Mouse (Mus musculus) C3H10T1/2 (cell line): Measurements from ENCODE around the gene Cog4. TPM values are rescaled to one million over a fixed set of nuclear protein-coding genes. Genes with fewer than 3 reads are reported as not detected.

Experiments
- polyA plus RNA-seq, 2 experiments: library from polyadenylated mRNA; unstranded; fragments of >200 nt; fragmentation: generic; extraction: Trizol; gene quantifications; one replicate each; pipeline ENCODE4 v1.2.1; 2012; ENCODE audit warnings: missing spikeins in 2 of 2

Cog4 gene
- 10 to 100 TPM; 18.5 to 60.2 TPM for polyA plus RNA-seq

DNA sequence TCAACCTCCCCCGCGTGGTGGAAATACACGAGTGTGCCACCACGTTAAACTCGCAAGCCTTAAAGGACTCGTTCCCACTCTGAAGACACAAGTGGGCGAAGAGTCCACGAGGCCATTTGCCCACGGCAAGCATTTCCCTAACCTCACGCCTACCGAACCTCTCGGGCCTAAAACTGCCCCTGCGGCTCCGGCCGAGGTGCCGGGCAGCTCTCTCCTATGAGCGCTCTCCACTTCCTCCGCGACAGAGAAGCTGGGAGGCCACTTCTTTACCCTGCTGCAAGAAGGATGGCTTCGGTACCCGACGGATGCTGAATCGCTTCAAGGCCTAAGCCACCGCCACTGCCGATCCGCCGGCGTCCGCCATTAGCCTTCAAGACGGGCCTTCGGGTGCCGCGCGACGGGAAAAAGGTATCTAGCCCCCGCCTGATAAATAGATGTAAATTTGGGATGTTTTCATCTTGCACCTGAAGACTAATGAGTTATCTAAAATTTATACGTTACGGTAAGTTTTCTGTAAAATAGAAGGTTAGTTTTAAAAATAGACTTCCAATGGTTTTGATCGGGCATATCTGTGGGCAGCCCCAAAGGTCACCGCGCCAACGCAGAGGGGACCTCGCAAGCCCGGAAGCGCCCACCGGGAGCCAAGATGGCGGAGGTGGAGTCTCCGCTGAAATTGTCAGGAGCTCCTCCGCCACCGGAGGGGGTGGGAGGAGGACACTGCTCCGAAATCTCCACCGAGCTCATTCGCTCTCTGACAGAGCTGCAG is at the start of gene Cog4, which contains the start of gene Sf3b3:
Gene Cog4 (plus strand): TSS at position 196 of the 766 bp plus-strand sequence.
Gene Sf3b3 (minus strand): TSS at position 383 of the 766 bp plus-strand sequence.

GRCm38 (mm10) chr8:110805669-110806068 is 40.7 kb upstream of the Cog4 start, which contains the start of gene Il34:
TSS of gene Il34 (minus strand) at chr8:110805924.

GRCm38 (mm10) chr8:110901839-110902578 is 55.6 kb downstream of the Cog4 start, which contains the start of gene Fuk:
TSS of gene Fuk (minus strand) at chr8:110902488.

DNA sequence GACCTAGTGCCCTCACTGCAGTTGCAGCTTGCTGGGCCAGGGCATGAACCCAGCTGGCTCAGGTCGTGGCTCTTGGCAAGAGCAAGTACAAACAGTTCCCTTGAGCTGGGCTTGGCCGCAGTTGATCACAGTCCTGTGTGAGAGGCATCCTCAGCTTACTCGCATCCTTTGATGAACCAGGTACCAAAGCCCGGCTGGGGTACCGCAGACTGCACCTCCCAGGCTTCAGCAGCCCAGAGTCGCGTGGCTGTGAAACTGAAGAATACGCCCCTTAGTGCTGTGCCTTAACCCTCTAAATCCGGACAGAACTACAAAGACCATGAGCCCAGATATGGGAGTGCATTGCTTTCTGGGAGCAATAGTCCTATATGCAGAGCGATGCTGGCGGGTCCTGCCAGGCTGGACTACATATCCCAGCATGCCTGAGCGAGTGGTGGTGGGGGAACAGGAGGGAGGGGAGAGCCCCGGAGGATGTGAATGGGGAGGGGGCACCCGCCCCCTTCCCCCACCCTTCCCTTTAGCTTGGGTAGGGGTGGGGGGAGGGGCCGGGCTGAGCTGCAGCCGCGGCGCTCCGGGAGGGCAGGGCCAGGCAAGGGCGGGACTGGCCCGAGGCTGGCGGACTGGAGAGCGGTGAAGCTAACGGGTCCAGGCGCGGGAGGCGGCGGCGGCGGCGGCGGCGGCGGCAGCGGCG is 73.1 kb downstream of the Cog4 start, which contains the start of gene St3gal2:
Gene St3gal2 (plus strand): TSS at position 582 of the 691 bp plus-strand sequence.

Other genes starting within 250 kb of the Cog4 start
- gene Vac14, start 228.0 kb upstream of the Cog4 start, polyA plus RNA-seq, result 10 to 100 TPM; 14.2 to 20.5 TPM
- 10 to 100 TPM in 1 of 2 experiments, 1 to 10 TPM in 1; 5.0 to 32.2 TPM for gene Mtss1l, start 125.1 kb upstream of the Cog4 start, polyA plus RNA-seq
- gene Il34, start 40.7 kb upstream of the Cog4 start, polyA plus RNA-seq, result 10 to 100 TPM; 11.1 to 18.7 TPM
- 10 to 100 TPM; 32.7 to 63.3 TPM for gene Sf3b3, start 187 bp downstream of the Cog4 start, polyA plus RNA-seq
- gene Fuk, start 55.9 kb downstream of the Cog4 start, polyA plus RNA-seq, result 1 to 10 TPM; 2.7 to 7.0 TPM
- gene St3gal2, start 73.3 kb downstream of the Cog4 start, polyA plus RNA-seq, result 10 to 100 TPM; 12.0 to 53.1 TPM
- 10 to 100 TPM in 1 of 2 experiments, 1 to 10 TPM in 1; 9.3 to 26.4 TPM for gene Ddx19a, start 151.2 kb downstream of the Cog4 start, polyA plus RNA-seq
- not detected for gene Ddx19b, start 185.2 kb downstream of the Cog4 start, polyA plus RNA-seq
- gene Aars, start 186.5 kb downstream of the Cog4 start, polyA plus RNA-seq, result 10 to 100 TPM; 56.0 to 69.0 TPM
- gene Exosc6, start 209.7 kb downstream of the Cog4 start, polyA plus RNA-seq, result 10 to 100 TPM in 1 of 2 experiments, not detected in 1; 19.3 TPM
- under 1 TPM in 1 of 2 experiments, not detected in 1; 0.02 TPM for gene Clec18a, start 245.8 kb downstream of the Cog4 start, polyA plus RNA-seq
- gene Pdpr, start 248.0 kb downstream of the Cog4 start, polyA plus RNA-seq, result 1 to 10 TPM in 1 of 2 experiments, under 1 TPM in 1; 0.19 to 2.5 TPM